Mouse (Mus musculus): ENCODE data around the gene Maz. TPM values are rescaled to one million over a fixed set of nuclear protein-coding genes. Genes with fewer than 3 reads are reported as not detected.

The Maz gene
- total and polyA plus RNA-seq, 2 experiments from 2014 or later, result 15.6 to 89.3 TPM

GRCm38 (mm10) chr7:127065538-127065937, 38.7 kb upstream of the Maz start:
- H3K36me3 ChIP-seq (replicated peaks; ENCODE audit: control insufficient read depth, insufficient read depth, low read length), result no peaks in the 10 kb centered on the region
- no peaks in the 10 kb centered on the region for H3K9me3 ChIP-seq (replicated peaks; ENCODE audit: control insufficient read depth, low read length)
- ATAC-seq (ENCODE audit: insufficient read depth, low read depth) (no peak), DNase-seq (ENCODE audit: low spot score) (no peak)
- no peaks in the 10 kb centered on the region for H3K4me1 ChIP-seq (ENCODE audit: control insufficient read depth, insufficient read depth)
- H3K9ac ChIP-seq (replicated peaks; ENCODE audit: low read depth, low read length), result no peak overlapping the region
- no peak overlapping the region for H3K4me3 ChIP-seq (ENCODE audit: low read depth, low read length)
- no peak overlapping the region for H3K4me2 ChIP-seq (ENCODE audit: low read depth, low read length)
- WGBS, result 77% methylated on average over 6 of the region's 6 CpGs
- no peaks in the 10 kb centered on the region for H3K27me3 ChIP-seq (ENCODE audit: control insufficient read depth, insufficient read depth, low read length)
- no peak overlapping the region for H3K27ac ChIP-seq (ENCODE audit: low read depth)
- TF ChIP-seq CTCF (IDR thresholded peaks at IDR 0.05; ENCODE audit: low read depth) (no peak), EP300 (IDR thresholded peaks at IDR 0.05; ENCODE audit: low read depth) (no peak)

GRCm38 (mm10) chr7:127055026-127055585, 28.3 kb upstream of the Maz start:
- WGBS, result 56% methylated on average over 5 of the region's 5 CpGs
- H3K9me3 ChIP-seq (replicated peaks; ENCODE audit: control insufficient read depth, low read length), result no peaks in the 10 kb centered on the region
- H3K27ac ChIP-seq (ENCODE audit: low read depth), result no peak overlapping the region
- no peak for DNase-seq (ENCODE audit: low spot score)
- ATAC-seq (ENCODE audit: insufficient read depth, low read depth), result no peak
- 0 out of 2 replicates have a peak, but pooled peaks cover 4% of the 10 kb centered on the region for H3K27me3 ChIP-seq (ENCODE audit: control insufficient read depth, insufficient read depth, low read length)
- no peak overlapping the region for H3K4me3 ChIP-seq (ENCODE audit: low read depth, low read length)
- TF ChIP-seq EP300 (IDR thresholded peaks at IDR 0.05; ENCODE audit: low read depth) (no peak), CTCF (IDR thresholded peaks at IDR 0.05; ENCODE audit: low read depth) (no peak)
- H3K36me3 ChIP-seq (replicated peaks; ENCODE audit: control insufficient read depth, insufficient read depth, low read length), result no peaks in the 10 kb centered on the region
- no peaks in the 10 kb centered on the region for H3K4me1 ChIP-seq (ENCODE audit: control insufficient read depth, insufficient read depth)
- no peak overlapping the region for H3K9ac ChIP-seq (replicated peaks; ENCODE audit: low read depth, low read length)
- H3K4me2 ChIP-seq (ENCODE audit: low read depth, low read length), result no peak overlapping the region

GRCm38 (mm10) chr7:127041851-127042672, 15.2 kb upstream of the Maz start, which contains the start of gene Kif22:
Kif22 (minus strand) TSS chr7:127042471.
- 0 out of 2 replicates have a peak, but pooled peaks cover 11% of the 10 kb centered on the region for H3K36me3 ChIP-seq (replicated peaks; ENCODE audit: control insufficient read depth, insufficient read depth, low read length)
- H3K9me3 ChIP-seq (replicated peaks; ENCODE audit: control insufficient read depth, low read length), result 0 out of 2 replicates have a peak, but pooled peaks cover 2% of the 10 kb centered on the region
- H3K4me3 ChIP-seq (ENCODE audit: low read depth, low read length), result peak within 1 kb of the TSS; percentile 97
- H3K4me1 ChIP-seq (ENCODE audit: control insufficient read depth, insufficient read depth), result peaks cover 15% of the 10 kb centered on the region; the same call in 1 of the 2 replicates
- WGBS, result under 1% methylated on average over 53 of the region's 53 CpGs
- DNase-seq (ENCODE audit: low spot score) (peak; percentile 85), ATAC-seq (ENCODE audit: insufficient read depth, low read depth) (peak; percentile 92)
- H3K9ac ChIP-seq (replicated peaks; ENCODE audit: low read depth, low read length), result peak within 1 kb of the TSS; percentile 84
- H3K27me3 ChIP-seq (ENCODE audit: control insufficient read depth, insufficient read depth, low read length), result no peaks in the 10 kb centered on the region
- peak within 1 kb of the TSS; percentile 79 for H3K27ac ChIP-seq (ENCODE audit: low read depth)
- no peak for TF ChIP-seq EP300 (IDR thresholded peaks at IDR 0.05; ENCODE audit: low read depth)
- no peak for TF ChIP-seq CTCF (IDR thresholded peaks at IDR 0.05; ENCODE audit: low read depth)
- peak within 1 kb of the TSS; percentile 98 for H3K4me2 ChIP-seq (ENCODE audit: low read depth, low read length)

- no peaks in the 10 kb centered on the region for H3K27me3 ChIP-seq (ENCODE audit: control insufficient read depth, insufficient read depth, low read length)
- H3K4me1 ChIP-seq (ENCODE audit: control insufficient read depth, insufficient read depth), result 0 out of 2 replicates have a peak, but pooled peaks cover 6% of the 10 kb centered on the region
- ATAC-seq (ENCODE audit: insufficient read depth, low read depth) (no peak), DNase-seq (ENCODE audit: low spot score) (no peak)
- H3K36me3 ChIP-seq (replicated peaks; ENCODE audit: control insufficient read depth, insufficient read depth, low read length), result peaks cover 66% of the 10 kb centered on the region
- no peak overlapping the region for H3K4me3 ChIP-seq (ENCODE audit: low read depth, low read length)
- TF ChIP-seq EP300 (IDR thresholded peaks at IDR 0.05; ENCODE audit: low read depth) (no peak), CTCF (IDR thresholded peaks at IDR 0.05; ENCODE audit: low read depth) (no peak)
- no peak overlapping the region for H3K27ac ChIP-seq (ENCODE audit: low read depth)
- no peaks in the 10 kb centered on the region for H3K9me3 ChIP-seq (replicated peaks; ENCODE audit: control insufficient read depth, low read length)
- WGBS, result 76% methylated on average over 1 of the region's 1 CpGs
- H3K9ac ChIP-seq (replicated peaks; ENCODE audit: low read depth, low read length), result no peak overlapping the region
- no peak overlapping the region for H3K4me2 ChIP-seq (ENCODE audit: low read depth, low read length)
Measured at GRCm38 (mm10) chr7:127031244-127031643, 4.4 kb upstream of the Maz start.

- H3K4me3 ChIP-seq (ENCODE audit: low read depth, low read length), result no peak overlapping the region
- WGBS, result 93% methylated on average over 1 of the region's 1 CpGs
- ATAC-seq (ENCODE audit: insufficient read depth, low read depth), result no peak
- H3K4me2 ChIP-seq (ENCODE audit: low read depth, low read length), result no peak overlapping the region
- H3K27me3 ChIP-seq (ENCODE audit: control insufficient read depth, insufficient read depth, low read length), result no peaks in the 10 kb centered on the region
- no peak for DNase-seq (ENCODE audit: low spot score)
- 0 out of 2 replicates have a peak, but pooled peaks cover 6% of the 10 kb centered on the region for H3K4me1 ChIP-seq (ENCODE audit: control insufficient read depth, insufficient read depth)
- TF ChIP-seq EP300 (IDR thresholded peaks at IDR 0.05; ENCODE audit: low read depth), result no peak
- TF ChIP-seq CTCF (IDR thresholded peaks at IDR 0.05; ENCODE audit: low read depth), result no peak
- H3K27ac ChIP-seq (ENCODE audit: low read depth), result no peak overlapping the region
- no peaks in the 10 kb centered on the region for H3K9me3 ChIP-seq (replicated peaks; ENCODE audit: control insufficient read depth, low read length)
- peaks cover 59% of the 10 kb centered on the region for H3K36me3 ChIP-seq (replicated peaks; ENCODE audit: control insufficient read depth, insufficient read depth, low read length)
- H3K9ac ChIP-seq (replicated peaks; ENCODE audit: low read depth, low read length), result no peak overlapping the region
Measured at GRCm38 (mm10) chr7:127030172-127030571, 3.3 kb upstream of the Maz start.

All from heart, postnatal 0 days (tissue).